Mouse (Mus musculus) midbrain, embryonic 16.5 days (tissue): ENCODE measurements at regions not wholly inside any gene's neighbourhood (a gene's known extent, or its start where the extent isn't known, plus 50 kb on each side); places are given as distances from the start of the nearest gene placed in this dataset.
A peak's percentile ranks its signal among the peaks of the same experiment; 100 is the strongest.

Experiments used
- ATAC-seq: fragments of 200-750 bp; cut with Nextera tagmentation; 2 replicates; pipeline ENCODE4 v1.8.0; 2017; ENCODE audit warnings: moderate TSS enrichment
- H3K27ac ChIP-seq: fragments of 300-500 bp; sonication (generic); 2 replicates; pipeline ENCODE4 v1.5.1; 2014; ENCODE audit warnings: mild to moderate bottlenecking, low read length, mixed read lengths
- H3K27me3 ChIP-seq: fragments of 300-500 bp; sonication (generic); 2 replicates; pipeline ENCODE4 v1.6.1; 2014; ENCODE audit warnings: low read depth, low read length, mixed read lengths; ENCODE audit not compliant: control insufficient read depth, insufficient read depth
- H3K36me3 ChIP-seq: fragments of 300-500 bp; sonication (generic); 2 replicates; pipeline ENCODE4 v1.6.1; 2014; ENCODE audit warnings: mild to moderate bottlenecking, low read length, moderate library complexity, mixed read lengths; ENCODE audit not compliant: control insufficient read depth, insufficient read depth
- H3K4me1 ChIP-seq: fragments of 300-500 bp; sonication (generic); 2 replicates; pipeline ENCODE4 v1.6.1; 2014; ENCODE audit warnings: mild to moderate bottlenecking, low read length, mixed read lengths; ENCODE audit not compliant: control insufficient read depth, insufficient read depth
- H3K4me2 ChIP-seq: fragments of 300-500 bp; sonication (generic); 2 replicates; pipeline ENCODE4 v1.6.1; 2014; ENCODE audit warnings: mild to moderate bottlenecking, low read length, mixed read lengths
- H3K4me3 ChIP-seq: fragments of 300-500 bp; sonication (generic); 2 replicates; pipeline ENCODE4 v1.5.1; 2014; ENCODE audit warnings: low read depth, mild to moderate bottlenecking, low read length, moderate library complexity, mixed read lengths
- H3K9ac ChIP-seq: fragments of 300-500 bp; sonication (generic); 2 replicates; pipeline ENCODE4 v1.6.1; 2014; ENCODE audit warnings: low read depth, low read length, mixed read lengths
- H3K9me3 ChIP-seq: fragments of 300-500 bp; sonication (generic); replicated peaks from 2 replicates; pipeline ENCODE4 v1.6.1; 2014; ENCODE audit warnings: mild to moderate bottlenecking, low read length, mixed read lengths; ENCODE audit not compliant: control insufficient read depth, poor library complexity, severe bottlenecking
- WGBS: fragments of 180-500 bp; shearing (Covaris S2); extraction: QIAGEN DNeasy Blood & Tissue Kit; methylation state at CpG from one replicate; pipeline ENCODE4 v1.1.7; 2014; 5-methylcytosine and 5-hydroxymethylcytosine counted together

- Histone ChIP-seq H3K9ac (no peak overlapping the region), H3K4me1 (no peaks in the 10 kb centered on the region), H3K27me3 (no peaks in the 10 kb centered on the region), H3K27ac (no peak overlapping the region), H3K9me3 (no peaks in the 10 kb centered on the region), H3K4me2 (no peak overlapping the region), H3K4me3 (no peak overlapping the region), H3K36me3 (no peaks in the 10 kb centered on the region)
- 44% methylated on average over 17 of the region's 17 CpGs for WGBS
- no peak for ATAC-seq
These were observed 188.7 kb downstream of the Akap7 start for GRCm38 (mm10) chr10:25118674-25119670.

- H3K4me2 ChIP-seq: no peak overlapping the region
- ATAC-seq: no peak
- no peaks in the 10 kb centered on the region for H3K36me3 ChIP-seq
- no peak overlapping the region for H3K27ac ChIP-seq
- peaks cover 11% of the 10 kb centered on the region for H3K4me1 ChIP-seq
- H3K9me3 ChIP-seq: no peaks in the 10 kb centered on the region
- WGBS: 94% methylated on average over 4 of the region's 4 CpGs
- no peaks in the 10 kb centered on the region for H3K27me3 ChIP-seq
- H3K4me3 ChIP-seq: no peak overlapping the region
- H3K9ac ChIP-seq: no peak overlapping the region
These were observed 187.0 kb upstream of the Arg1 start for GRCm38 (mm10) chr10:25114316-25114715.

GRCm38 (mm10) chr10:25112449-25113171 is 185.3 kb upstream of the Arg1 start:
- no peak overlapping the region for H3K4me2 ChIP-seq
- H3K9ac ChIP-seq: no peak overlapping the region
- H3K27me3 ChIP-seq: no peaks in the 10 kb centered on the region
- H3K4me1 ChIP-seq: peaks cover 11% of the 10 kb centered on the region
- peak; percentile 60 for ATAC-seq
- no peaks in the 10 kb centered on the region for H3K36me3 ChIP-seq
- no peaks in the 10 kb centered on the region for H3K9me3 ChIP-seq
- H3K27ac ChIP-seq: peak overlapping the region; percentile 70
- H3K4me3 ChIP-seq: no peak overlapping the region
- WGBS: 32% methylated on average over 12 of the region's 12 CpGs

- Histone ChIP-seq H3K4me2 (peak overlapping the region; percentile 23), H3K4me1 (peaks cover 11% of the 10 kb centered on the region), H3K27me3 (no peaks in the 10 kb centered on the region), H3K27ac (peak overlapping the region; percentile 24), H3K36me3 (no peaks in the 10 kb centered on the region), H3K4me3 (no peak overlapping the region), H3K9me3 (no peaks in the 10 kb centered on the region), H3K9ac (no peak overlapping the region)
- 4% methylated on average over 11 of the region's 11 CpGs for WGBS
- ATAC-seq: peak; percentile 72
These were observed 184.5 kb upstream of the Arg1 start for GRCm38 (mm10) chr10:25111636-25112422.

- Histone ChIP-seq H3K27me3 (no peaks in the 10 kb centered on the region), H3K4me2 (no peak overlapping the region), H3K9ac (no peak overlapping the region), H3K4me3 (no peak overlapping the region), H3K27ac (peak overlapping the region; percentile 6; the same call in 1 of the 2 replicates), H3K9me3 (no peaks in the 10 kb centered on the region), H3K4me1 (peaks cover 11% of the 10 kb centered on the region), H3K36me3 (no peaks in the 10 kb centered on the region)
- 48% methylated on average over 7 of the region's 7 CpGs for WGBS
- no peak for ATAC-seq
These were observed 183.9 kb upstream of the Arg1 start for GRCm38 (mm10) chr10:25111181-25111580.

GRCm38 (mm10) chr10:25098070-25098469 is 170.8 kb upstream of the Arg1 start:
- ATAC-seq: no peak

GRCm38 (mm10) chr10:25089705-25090386 is 162.6 kb upstream of the Arg1 start:
- ATAC-seq: no peak
- 82% methylated on average over 4 of the region's 4 CpGs for WGBS
- H3K27ac ChIP-seq: no peak overlapping the region

More at GRCm38 (mm10) chr10:25098070-25098469, 170.8 kb upstream of the Arg1 start:
- no peak overlapping the region for H3K4me3 ChIP-seq
- WGBS: 58% methylated on average over 4 of the region's 4 CpGs
- no peaks in the 10 kb centered on the region for H3K4me1 ChIP-seq
- no peak overlapping the region for H3K4me2 ChIP-seq
- no peak overlapping the region for H3K27ac ChIP-seq
- no peaks in the 10 kb centered on the region for H3K36me3 ChIP-seq
- H3K27me3 ChIP-seq: no peaks in the 10 kb centered on the region
- H3K9me3 ChIP-seq: no peaks in the 10 kb centered on the region
- H3K9ac ChIP-seq: no peak overlapping the region

GRCm38 (mm10) chr10:25086745-25087144 is 159.5 kb upstream of the Arg1 start:
- H3K27me3 ChIP-seq: no peaks in the 10 kb centered on the region
- H3K27ac ChIP-seq: no peak overlapping the region
- no peak overlapping the region for H3K4me3 ChIP-seq
- no peaks in the 10 kb centered on the region for H3K4me1 ChIP-seq
- no peak overlapping the region for H3K9ac ChIP-seq
- no peak overlapping the region for H3K4me2 ChIP-seq
- ATAC-seq: no peak
- no peaks in the 10 kb centered on the region for H3K9me3 ChIP-seq
- H3K36me3 ChIP-seq: no peaks in the 10 kb centered on the region
- 96% methylated on average over 17 of the region's 17 CpGs for WGBS

More at GRCm38 (mm10) chr10:25089705-25090386, 162.6 kb upstream of the Arg1 start:
- H3K27me3 ChIP-seq: no peaks in the 10 kb centered on the region
- no peak overlapping the region for H3K4me3 ChIP-seq
- no peaks in the 10 kb centered on the region for H3K9me3 ChIP-seq
- H3K9ac ChIP-seq: no peak overlapping the region
- no peaks in the 10 kb centered on the region for H3K4me1 ChIP-seq
- H3K36me3 ChIP-seq: no peaks in the 10 kb centered on the region
- H3K4me2 ChIP-seq: no peak overlapping the region
